Mouse (Mus musculus): ENCODE data around the gene Rufy2.
A peak's percentile ranks its signal among the peaks of the same experiment; 100 is the strongest.

The Rufy2 gene

GRCm38 (mm10) chr10:62980039-62980954, at the start of gene Rufy2:
Gene Rufy2 (plus strand): TSS chr10:62980223.
- peak; percentile 92 for DNase-seq (ENCODE audit: low read depth, low spot score)

DNA sequence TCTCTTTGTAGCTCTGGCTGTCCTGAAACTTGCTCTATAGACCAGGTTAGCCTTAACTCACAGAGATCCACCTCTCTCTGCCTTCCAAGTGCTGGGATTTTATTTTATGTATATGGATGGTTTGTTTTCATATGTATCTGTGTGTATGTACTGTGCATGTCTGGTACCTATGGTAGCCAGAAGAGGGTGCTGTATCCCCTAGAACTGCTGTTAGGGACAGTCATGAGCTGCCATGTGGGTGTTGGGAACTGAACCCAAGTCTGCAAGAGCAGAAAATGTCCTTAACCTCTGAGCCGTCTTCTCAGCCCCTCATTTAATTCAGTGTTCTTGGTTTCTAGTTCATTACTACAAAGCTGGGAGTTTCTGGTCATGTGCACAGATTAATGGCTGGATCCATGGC, 47.6 kb upstream of the Rufy2 start:
- no peak for DNase-seq (ENCODE audit: low read depth, low spot score)

DNA sequence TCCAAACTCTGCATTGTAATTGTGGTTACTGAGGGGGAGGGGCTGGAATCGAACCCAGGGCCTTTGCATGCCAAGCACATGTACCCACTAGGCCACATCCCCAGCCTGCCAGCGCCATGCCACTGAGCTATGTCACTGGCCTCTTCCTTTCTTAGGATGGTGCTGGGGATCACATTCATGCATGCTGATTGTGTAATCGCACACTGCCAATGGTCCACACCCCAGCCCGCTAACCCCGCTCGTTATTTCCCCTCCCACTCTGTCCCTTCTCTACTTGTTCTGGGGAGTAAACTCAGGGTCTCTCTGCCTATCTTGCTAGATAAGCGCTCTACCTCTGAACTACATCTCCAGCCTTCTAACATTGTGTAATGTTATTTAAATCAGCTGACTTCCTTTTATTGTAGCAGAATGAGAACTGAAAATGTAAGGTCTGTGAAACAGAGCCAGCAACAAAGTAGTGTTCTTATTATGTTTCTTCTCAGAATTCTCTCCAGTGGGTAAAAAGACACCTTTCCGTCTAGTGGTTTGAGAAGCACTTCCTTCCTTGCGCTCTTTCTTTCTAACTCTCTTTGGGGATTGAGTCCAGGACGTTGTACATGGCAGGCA, 34.9 kb upstream of the Rufy2 start:
- DNase-seq (ENCODE audit: low read depth, low spot score) = no peak

DNA sequence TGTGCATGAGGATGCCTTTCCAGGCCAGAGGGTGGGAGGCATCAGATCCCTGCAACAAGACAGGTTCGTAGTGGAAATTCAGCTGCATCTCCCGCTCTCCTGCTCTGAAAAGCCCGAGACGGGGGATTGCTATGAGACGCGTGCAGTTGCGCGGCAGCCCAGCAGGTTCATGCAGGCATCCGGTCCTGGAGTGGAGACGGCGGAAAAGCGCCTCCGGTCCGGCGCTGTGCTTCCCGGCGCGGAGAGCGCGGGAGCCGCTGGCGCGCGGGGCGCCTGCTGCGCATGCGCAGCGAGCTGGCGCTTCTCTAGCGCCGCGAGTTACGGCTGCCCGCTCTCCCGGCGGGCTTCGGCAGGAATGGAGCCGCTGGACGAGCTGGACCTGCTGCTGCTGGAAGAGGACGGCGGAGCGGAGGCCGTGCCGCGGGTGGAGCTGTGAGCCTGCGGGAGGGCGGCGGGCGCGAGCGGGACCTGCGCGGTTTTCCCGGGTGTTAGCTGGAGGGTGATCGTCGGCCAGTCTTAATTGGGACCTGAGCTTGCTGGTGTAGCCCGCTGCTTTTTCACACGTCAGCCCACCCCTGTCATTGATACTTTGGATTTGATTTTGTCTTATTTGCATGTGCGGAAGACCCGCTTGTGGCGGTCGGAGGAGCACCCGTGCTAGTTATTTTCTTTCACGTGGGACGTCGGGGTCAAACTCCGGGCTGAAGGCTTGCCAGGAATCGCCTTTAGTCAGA, 33.1 kb upstream of the Rufy2 start, which contains the start of gene Dna2:
Dna2 (plus strand) TSS at position 289 of the 734 bp plus-strand sequence.
- DNase-seq (ENCODE audit: low read depth, low spot score) = peak; percentile 88

DNA sequence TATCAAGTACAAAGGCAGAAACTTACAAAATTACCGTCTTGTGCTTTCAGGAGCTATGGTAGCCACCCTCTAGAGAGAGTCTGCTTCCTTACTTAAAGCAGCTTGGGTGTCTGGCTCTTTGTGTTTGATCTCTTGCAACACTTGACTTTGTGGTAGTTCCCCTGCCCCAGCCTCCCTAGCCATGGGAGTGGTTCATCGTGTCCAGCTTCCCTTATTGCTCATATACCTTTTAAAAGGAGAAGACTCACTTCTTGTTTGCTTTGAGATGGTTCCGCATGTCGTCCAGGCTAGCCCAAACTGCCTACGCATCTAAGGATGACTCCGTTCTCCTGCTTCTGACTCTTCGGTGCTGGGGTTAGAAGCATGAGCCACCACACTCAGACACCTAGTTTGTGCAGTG, 31.5 kb upstream of the Rufy2 start:
- no peak for DNase-seq (ENCODE audit: low read depth, low spot score)

GRCm38 (mm10) chr10:62963956-62964355, 16.1 kb upstream of the Rufy2 start:
- DNase-seq (ENCODE audit: low read depth, low spot score) = no peak

GRCm38 (mm10) chr10:62965796-62966195, 14.2 kb upstream of the Rufy2 start:
- no peak for DNase-seq (ENCODE audit: low read depth, low spot score)

DNA sequence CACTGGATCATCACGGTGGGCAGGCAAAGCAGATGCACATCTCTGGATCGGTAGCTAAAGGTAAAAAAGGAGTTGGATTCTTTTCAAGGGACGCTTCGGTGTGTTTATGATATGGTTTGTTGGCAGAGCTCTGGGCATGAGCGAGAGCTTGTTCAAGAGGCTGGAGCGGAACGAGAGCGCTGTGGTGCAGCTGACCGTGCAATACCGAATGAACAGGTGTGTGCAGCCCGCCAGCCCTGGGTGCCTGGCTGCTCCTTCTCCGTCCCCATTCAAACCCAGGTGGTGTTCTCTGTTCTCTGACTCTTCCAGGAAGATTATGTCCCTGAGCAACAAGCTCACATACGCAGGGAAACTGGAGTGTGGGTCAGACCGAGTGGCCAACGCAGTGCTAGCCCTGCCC, 13.7 kb upstream of the Rufy2 start:
- DNase-seq (ENCODE audit: low read depth, low spot score) = no peak

DNA sequence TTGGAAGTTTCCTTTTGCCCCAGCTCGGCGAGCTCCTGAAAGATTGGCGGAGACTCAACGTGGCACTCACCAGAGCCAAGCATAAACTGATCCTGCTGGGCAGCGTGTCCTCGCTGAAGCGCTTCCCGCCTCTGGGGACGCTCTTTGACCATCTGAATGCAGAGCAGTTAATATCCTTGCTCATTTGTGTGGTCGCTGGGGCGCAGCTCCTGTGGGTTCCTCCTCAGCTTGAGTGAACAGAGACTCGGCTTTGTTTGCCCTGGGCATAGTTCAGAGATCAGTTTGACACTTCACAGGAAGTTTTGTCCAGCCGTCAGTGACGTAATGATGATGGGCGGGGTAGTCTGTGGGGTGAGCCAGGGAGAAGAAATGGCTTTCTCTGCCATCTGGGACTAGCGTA, 8.2 kb upstream of the Rufy2 start:
- no peak for DNase-seq (ENCODE audit: low read depth, low spot score)

- no peak for DNase-seq (ENCODE audit: low read depth, low spot score)
Observed at GRCm38 (mm10) chr10:62979667-62980038, 370 bp upstream of the Rufy2 start.

GRCm38 (mm10) chr10:62984072-62984471, 4.0 kb downstream of the Rufy2 start:
- peak; percentile 91 for DNase-seq (ENCODE audit: low read depth, low spot score)

DNA sequence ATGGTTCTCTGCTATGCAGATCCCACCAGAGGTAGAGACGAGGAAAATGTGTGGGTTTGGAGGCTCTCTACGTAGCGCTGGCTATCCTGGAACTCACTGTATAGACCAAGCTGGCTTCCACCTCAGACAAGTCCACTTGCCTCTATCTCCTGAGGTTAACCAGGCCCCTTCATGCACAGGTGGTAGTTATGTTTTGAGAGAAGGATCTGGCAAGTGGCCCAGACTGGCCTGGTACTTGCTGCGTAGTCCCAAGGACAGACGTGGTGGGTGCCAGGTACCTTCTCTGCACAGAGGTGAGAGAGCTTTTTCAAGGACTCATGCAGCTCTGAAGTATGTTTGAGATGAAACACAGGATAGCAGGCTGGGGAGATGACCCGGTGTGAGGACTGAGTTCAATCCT, 4.5 kb downstream of the Rufy2 start:
- DNase-seq (ENCODE audit: low read depth, low spot score) = no peak

GRCm38 (mm10) chr10:62987341-62987740, 7.3 kb downstream of the Rufy2 start:
- peak; percentile 51 for DNase-seq (ENCODE audit: low read depth, low spot score)

DNA sequence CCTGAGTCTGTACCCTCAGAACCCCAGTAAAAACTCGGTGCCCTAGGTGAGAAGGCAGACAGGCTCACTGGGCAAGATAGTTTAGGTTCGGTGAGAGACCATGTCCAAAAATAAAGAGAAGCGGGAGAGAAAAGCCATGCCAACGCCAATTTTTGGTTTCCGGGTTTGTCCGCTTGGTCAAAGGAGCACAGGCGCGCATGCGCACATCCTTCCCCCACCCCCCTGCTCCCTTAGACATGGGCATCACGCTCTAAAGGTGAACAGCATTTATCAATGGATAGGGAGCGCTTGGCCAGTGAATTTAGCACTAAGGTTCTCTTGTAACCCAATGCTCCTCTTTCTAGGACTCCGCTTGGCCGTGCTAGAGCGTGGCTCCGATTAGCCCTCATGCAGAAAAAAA, 10.6 kb downstream of the Rufy2 start:
- DNase-seq (ENCODE audit: low read depth, low spot score) = no peak

DNA sequence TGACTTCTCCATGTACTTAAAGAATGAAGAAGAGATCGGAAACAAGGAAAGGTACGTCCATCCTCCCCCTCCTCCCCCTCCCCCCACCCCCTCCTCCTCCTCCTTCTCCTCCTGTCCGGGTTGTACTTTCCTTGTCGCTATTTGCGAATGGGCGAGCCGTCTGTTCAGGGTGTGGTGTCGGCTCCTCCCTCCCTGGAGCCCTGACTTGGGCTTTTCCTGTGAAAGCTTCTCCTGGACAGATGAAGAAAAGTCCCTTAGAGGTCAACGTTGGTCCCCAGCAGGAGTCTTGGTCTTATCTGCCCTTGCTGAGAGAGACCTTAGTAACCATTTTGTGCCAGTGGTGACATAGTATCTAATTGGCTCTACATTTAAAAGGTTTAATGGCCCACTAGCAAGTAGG, 14.0 kb downstream of the Rufy2 start:
- DNase-seq (ENCODE audit: low read depth, low spot score) = no peak

- no peak for DNase-seq (ENCODE audit: low read depth, low spot score)
Observed at GRCm38 (mm10) chr10:63000584-63000983, 20.6 kb downstream of the Rufy2 start.

DNA sequence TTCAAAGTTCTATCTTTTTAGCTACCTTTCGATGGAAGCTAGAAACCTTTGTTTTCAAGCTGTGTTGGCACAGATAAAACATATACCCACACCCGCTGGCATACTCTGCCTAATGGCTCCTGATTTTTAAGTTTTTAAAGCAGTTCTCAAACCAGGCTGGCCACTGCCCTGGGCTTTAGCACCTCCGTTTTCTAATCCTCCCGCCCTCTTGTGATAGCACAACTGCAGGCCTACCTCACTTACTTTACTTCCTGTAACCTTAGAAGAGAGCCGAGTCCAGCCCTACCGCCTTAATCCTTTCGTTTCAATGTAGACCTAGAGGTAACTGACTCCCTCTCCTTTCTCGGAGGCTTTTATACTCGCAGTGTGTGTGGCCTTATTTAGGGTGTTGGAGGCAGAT, 23.2 kb downstream of the Rufy2 start:
- no peak for DNase-seq (ENCODE audit: low read depth, low spot score)

- DNase-seq (ENCODE audit: low read depth, low spot score) = no peak
Observed at GRCm38 (mm10) chr10:63004556-63004955, 24.5 kb downstream of the Rufy2 start.

DNA sequence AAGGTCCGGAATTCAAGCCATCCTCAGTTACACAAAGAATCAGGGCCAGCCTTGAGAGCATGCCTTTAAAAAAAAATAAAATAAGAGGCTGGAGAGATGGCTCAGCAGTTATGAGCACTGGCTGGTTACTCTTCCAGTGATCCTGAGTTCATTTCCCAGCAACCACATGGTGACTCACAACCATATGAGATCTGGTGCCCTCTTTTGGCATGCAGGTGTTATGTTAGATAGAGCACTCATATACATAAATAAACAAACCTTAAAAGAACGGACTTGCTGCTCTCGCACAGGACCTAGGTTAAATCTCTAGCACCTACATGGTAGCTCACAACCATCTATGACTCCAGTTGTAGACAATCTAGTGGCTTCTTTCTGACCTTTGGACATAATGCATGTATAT, 28.2 kb downstream of the Rufy2 start:
- no peak for DNase-seq (ENCODE audit: low read depth, low spot score)

DNA sequence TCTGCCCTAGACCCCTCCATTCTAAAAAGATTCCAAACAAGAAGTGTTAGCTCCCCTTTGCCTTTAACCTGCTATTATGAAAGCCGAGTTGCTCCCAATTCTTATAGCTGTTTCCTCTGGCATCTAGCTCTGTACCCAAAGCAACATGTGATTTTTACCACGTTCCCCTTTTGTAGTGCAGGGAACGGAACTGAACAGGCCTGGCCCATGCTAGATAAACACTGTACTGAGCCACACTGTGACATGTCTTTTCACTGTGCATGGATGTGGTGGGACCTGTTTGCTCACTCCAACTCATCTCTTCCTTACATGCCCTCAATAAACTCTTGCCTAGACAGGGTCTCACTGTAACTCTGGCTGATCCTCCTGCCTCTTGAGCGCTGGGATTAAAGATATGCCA, 30.2 kb downstream of the Rufy2 start:
- no peak for DNase-seq (ENCODE audit: low read depth, low spot score)

- DNase-seq (ENCODE audit: low read depth, low spot score) = no peak
Observed at GRCm38 (mm10) chr10:63011556-63011955, 31.5 kb downstream of the Rufy2 start.

DNA sequence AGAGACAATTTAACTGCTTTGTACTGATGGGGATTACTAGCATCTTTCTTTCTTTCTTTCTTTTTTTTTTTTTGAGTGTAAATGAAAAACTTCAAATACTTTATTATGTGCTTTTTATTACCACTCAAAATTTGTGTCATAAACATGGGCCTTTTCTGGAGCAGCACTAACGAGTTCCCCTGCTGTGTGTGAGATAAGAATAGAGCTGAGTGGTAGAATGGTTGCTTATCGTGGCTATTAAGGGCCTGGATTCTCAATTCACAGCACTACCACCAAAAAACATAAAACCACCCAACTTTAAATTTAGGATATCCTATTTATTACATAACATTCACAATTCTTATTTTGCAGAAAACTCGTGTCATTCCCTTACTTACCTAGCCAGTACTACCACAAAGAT, 33.5 kb downstream of the Rufy2 start:
- DNase-seq (ENCODE audit: low read depth, low spot score) = no peak
